Mouse (Mus musculus): ENCODE results near the gene Rims1. TPM values are rescaled to one million over a fixed set of nuclear protein-coding genes. Genes with fewer than 3 reads are reported as not detected.

Gene Rims1
- total RNA-seq, 2 experiments from 2014 or later: 0.25 TPM; not detected in 1

- peak; percentile 69 for DNase-seq
- intact Hi-C loops (cut with DNase I): loop anchor here (2.0 to 10.0 kb wide), 5 partner anchors 119 to 1052 kb away; partner anchors contain the start of gene Kcnq5
Measured at GRCm38 (mm10) chr1:22268581-22269359, 537.0 kb downstream of the Rims1 start.

DNA sequence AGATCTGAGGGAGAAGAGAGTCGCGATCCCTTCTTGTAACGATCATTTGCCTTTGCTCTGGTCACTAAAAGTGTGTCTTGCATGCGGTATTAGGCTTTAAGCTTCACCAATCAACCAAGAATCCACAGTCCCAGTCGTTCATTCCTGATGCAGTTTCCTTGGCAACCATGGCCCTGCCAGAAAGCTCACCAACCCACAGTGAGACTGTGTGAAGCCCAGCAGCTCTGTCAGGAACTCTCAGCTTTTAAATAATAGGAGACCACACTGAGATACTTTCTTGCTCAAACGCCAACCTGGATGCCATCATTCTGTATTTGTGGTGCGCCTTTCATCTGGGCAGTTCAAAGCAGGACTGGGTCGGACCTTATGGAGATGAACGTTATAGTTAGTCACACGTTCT lies 539.3 kb downstream of the Rims1 start:
- H3K4me3 ChIP-seq: no peak overlapping the region
- no peak overlapping the region for H3K27ac ChIP-seq
- no peak for TF ChIP-seq CTCF (IDR thresholded peaks at IDR 0.05)
- intact Hi-C loops (cut with DNase I): loop anchor here (5.0 to 10.0 kb wide), 4 partner anchors 121 to 992 kb away; partner anchors contain the start of gene Kcnq5
- DNase-seq: no peak

More at GRCm38 (mm10) chr1:22268581-22269359, 537.0 kb downstream of the Rims1 start:
- peak; percentile 97 for TF ChIP-seq CTCF (IDR thresholded peaks at IDR 0.05)
- H3K27ac ChIP-seq: no peak overlapping the region
- H3K4me3 ChIP-seq: peak overlapping the region; percentile 1; the same call in 1 of the 2 replicates

GRCm38 (mm10) chr1:22265528-22265927 lies 540.3 kb downstream of the Rims1 start:
- Histone ChIP-seq H3K27ac (no peak overlapping the region), H3K4me3 (no peak overlapping the region)
- intact Hi-C loops (cut with DNase I): loop anchor here (5.0 to 10.0 kb wide), 4 partner anchors 122 to 991 kb away; partner anchors contain the start of gene Kcnq5
- TF ChIP-seq CTCF (IDR thresholded peaks at IDR 0.05): peak; percentile 31; the same call in 1 of the 2 replicates
- no peak for DNase-seq

GRCm38 (mm10) chr1:22262169-22262950 lies 543.4 kb downstream of the Rims1 start:
- Histone ChIP-seq H3K4me3 (no peak overlapping the region), H3K27ac (no peak overlapping the region)
- TF ChIP-seq CTCF (IDR thresholded peaks at IDR 0.05): no peak
- intact Hi-C loops (cut with DNase I): loop anchor here (10.0 kb wide), 2 partner anchors 298 to 988 kb away; partner anchors contain the start of gene Kcnq5
- no peak for DNase-seq

GRCm38 (mm10) chr1:22261702-22262101 lies 544.1 kb downstream of the Rims1 start:
- Histone ChIP-seq H3K4me3 (no peak overlapping the region), H3K27ac (no peak overlapping the region)
- no peak for TF ChIP-seq CTCF (IDR thresholded peaks at IDR 0.05)
- intact Hi-C loops (cut with DNase I): loop anchor here (10.0 kb wide), 2 partner anchors 297 to 987 kb away; partner anchors contain the start of gene Kcnq5
- no peak for DNase-seq

- TF ChIP-seq CTCF (IDR thresholded peaks at IDR 0.05): no peak
- intact Hi-C loops (cut with DNase I): loop anchor here (10.0 kb wide), 2 partner anchors 295 to 985 kb away; partner anchors contain the start of gene Kcnq5
- DNase-seq: no peak
Measured at GRCm38 (mm10) chr1:22260291-22260690, 545.5 kb downstream of the Rims1 start.

GRCm38 (mm10) chr1:22258356-22258755 lies 547.4 kb downstream of the Rims1 start:
- Histone ChIP-seq H3K4me3 (no peak overlapping the region), H3K27ac (no peak overlapping the region)
- intact Hi-C loops (cut with DNase I): no loop called here
- no peak for DNase-seq
- TF ChIP-seq CTCF (IDR thresholded peaks at IDR 0.05): no peak

More at GRCm38 (mm10) chr1:22260291-22260690, 545.5 kb downstream of the Rims1 start:
- H3K4me3 ChIP-seq: no peak overlapping the region
- H3K27ac ChIP-seq: no peak overlapping the region

GRCm38 (mm10) chr1:22254278-22254677 lies 551.5 kb downstream of the Rims1 start:
- no peak for TF ChIP-seq CTCF (IDR thresholded peaks at IDR 0.05)
- intact Hi-C loops (cut with DNase I): no loop called here
- no peak for DNase-seq
- no peak overlapping the region for H3K27ac ChIP-seq
- H3K4me3 ChIP-seq: no peak overlapping the region

- Histone ChIP-seq H3K27ac (no peak overlapping the region), H3K4me3 (no peak overlapping the region)
- no peak for DNase-seq
- intact Hi-C loops (cut with DNase I): no loop called here
- TF ChIP-seq CTCF (IDR thresholded peaks at IDR 0.05): no peak
Measured at GRCm38 (mm10) chr1:22252873-22253272, 552.9 kb downstream of the Rims1 start.

DNA sequence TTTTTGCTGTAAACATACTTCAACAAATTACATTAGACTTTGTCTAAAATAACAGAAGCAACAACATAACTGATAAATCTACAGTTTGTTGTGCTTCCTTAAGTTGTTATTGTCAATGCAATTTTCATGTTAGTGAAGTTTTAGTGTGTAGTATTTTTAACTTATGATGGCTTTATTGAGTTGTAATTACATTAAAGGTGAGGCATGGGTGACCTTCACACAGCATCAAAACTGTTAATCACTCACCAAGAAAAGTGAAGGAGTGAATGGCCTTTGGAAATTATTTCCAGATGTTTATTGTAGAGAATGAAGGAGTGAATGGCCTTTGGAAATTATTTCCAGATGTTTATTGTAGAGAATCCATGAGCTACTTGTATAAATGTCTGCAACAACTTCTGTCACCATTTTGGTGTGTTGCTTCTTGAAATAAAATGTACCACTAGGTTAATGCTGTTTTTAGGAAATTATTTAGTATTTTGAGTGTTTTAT lies 556.9 kb downstream of the Rims1 start:
- no peak overlapping the region for H3K27ac ChIP-seq
- intact Hi-C loops (cut with DNase I): no loop called here
- TF ChIP-seq CTCF (IDR thresholded peaks at IDR 0.05): no peak
- no peak for DNase-seq
- no peak overlapping the region for H3K4me3 ChIP-seq

DNA sequence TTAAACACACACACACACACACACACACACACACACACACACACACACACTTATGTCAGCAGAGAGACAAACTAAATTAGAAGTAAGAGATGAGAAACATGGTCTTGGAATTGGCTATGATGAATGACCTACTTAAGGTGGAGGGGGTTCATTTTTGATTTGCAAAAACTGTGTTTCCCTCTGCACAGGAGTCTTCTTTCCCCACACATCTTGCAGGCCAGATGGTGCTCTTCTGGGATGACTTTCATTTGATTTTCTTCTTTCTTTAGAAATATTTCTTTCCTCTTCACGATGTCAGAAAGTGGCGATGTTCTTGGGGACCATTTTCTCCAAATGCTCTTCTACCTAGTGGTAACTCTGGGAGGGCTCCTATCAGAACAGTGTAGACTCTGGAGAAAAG lies 560.0 kb downstream of the Rims1 start:
- intact Hi-C loops (cut with DNase I): no loop called here
- Histone ChIP-seq H3K4me3 (no peak overlapping the region), H3K27ac (no peak overlapping the region)
- no peak for DNase-seq
- TF ChIP-seq CTCF (IDR thresholded peaks at IDR 0.05): no peak

Data from gastrocnemius, adult 2 months (tissue).